Mouse (Mus musculus): ENCODE results near the gene Prpf6.

DNA sequence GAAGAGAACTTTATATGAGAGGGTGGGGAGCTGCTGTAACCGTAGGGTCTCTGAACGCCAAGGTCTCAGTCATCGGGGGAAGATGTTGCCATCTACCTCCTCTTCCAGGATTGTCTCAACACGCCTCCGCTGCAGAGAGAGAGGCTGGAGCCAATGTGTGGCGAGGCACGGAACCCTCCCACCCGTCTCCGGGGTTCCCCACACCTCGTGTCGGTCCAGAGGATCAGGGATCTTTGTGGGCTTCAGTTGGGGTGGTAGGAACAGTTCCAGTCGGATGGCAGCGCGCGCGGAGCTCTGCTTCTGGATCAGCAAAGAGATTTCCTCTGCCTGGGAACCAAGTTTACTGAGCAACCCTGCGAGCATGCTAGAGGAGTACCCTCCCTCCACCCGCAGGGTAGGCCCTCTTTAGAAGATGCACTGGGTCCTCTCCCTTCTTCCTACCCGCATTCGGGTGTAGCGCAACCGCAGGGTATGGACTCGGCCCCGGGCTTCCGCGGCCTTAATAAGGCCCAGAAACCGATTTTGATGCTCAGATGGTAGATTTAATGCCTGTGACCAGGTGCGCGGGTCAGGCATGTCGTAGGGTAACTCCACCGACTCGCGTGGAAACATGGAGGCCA, 105.2 kb downstream of the Prpf6 start:
- TF ChIP-seq CTCF (IDR thresholded peaks at IDR 0.05 in 2 of 3, conservative IDR thresholded peaks at IDR 0.05 in 1 of 3; ENCODE audit: control insufficient read depth in 1 of 3, insufficient read depth in 1 of 3, low read depth in 2 of 3, low read length in 3 of 3, poor library complexity in 1 of 3, severe bottlenecking in 1 of 3) (no peak), SIN3A (IDR thresholded peaks at IDR 0.05; ENCODE audit: low read length) (no peak), GATA1 (IDR thresholded peaks at IDR 0.05; ENCODE audit: low read depth, low read length) (no peak), CHD2 (IDR thresholded peaks at IDR 0.05; ENCODE audit: low read length) (no peak), BHLHE40 (IDR thresholded peaks at IDR 0.05; ENCODE audit: borderline replicate concordance, low read depth, low read length) (no peak)
